Mouse (Mus musculus) liver, postnatal 0 days (tissue): ENCODE results near the gene Tmem189.

ENCODE experiments used
- CTCF ChIP-seq: sonication (generic); IDR thresholded peaks from 2 replicates; pipeline ENCODE4 v1.5.1; 2016; ENCODE audit warnings: antibody characterized with exemption, low read depth
- EP300 ChIP-seq: IDR thresholded peaks from 2 replicates; pipeline ENCODE4 v1.6.1; 2016; ENCODE audit warnings: antibody characterized with exemption, low read depth, mild to moderate bottlenecking

DNA sequence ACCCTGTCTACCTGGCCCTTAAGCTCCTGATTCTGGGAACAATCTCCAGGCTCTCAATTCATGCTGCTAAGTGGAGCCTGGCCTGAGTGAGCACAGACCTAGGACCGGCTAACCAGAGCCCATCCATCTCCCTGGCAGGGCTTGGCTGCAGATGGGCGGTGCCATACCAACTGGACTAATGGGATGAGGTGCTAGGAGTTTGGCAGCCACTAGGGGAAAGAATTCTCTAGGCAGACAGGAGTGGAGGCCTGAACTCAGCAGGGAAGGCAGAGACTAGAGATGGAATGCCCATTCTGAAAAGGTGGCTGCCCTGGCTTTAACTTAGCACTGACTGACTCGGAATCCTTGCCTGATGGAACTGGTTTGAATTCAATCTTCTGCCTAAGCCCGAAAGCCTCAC, 43.2 kb downstream of the Tmem189 start:
- TF ChIP-seq CTCF (peak; percentile 38), EP300 (no peak)
